10 mouse cellular contexts compared by ENCODE assay signal in genomic region chr14:122902136-122902535, GRCm38 (mm10). TPM values are rescaled to one million over a fixed set of nuclear protein-coding genes. Genes with fewer than 3 reads are reported as not detected.
DNase-seq lines count a peak whose midpoint lies in the region; ATAC-seq and TF ChIP-seq lines count a peak whose summit lies in the region.
"Had no signal": no experiment of that assay in that cellular context is flagged by ENCODE, and none has a peak within 500 bp of the region (broad histone marks: within the 10 kb centered on the region; RNA-seq: fewer than 3 reads in every experiment).

No protein-coding gene starts in this region.

- no peak overlapping the region for H3K4me3 ChIP-seq in forebrain, embryonic 14.5 days (ENCODE audit: low read depth, low read length)
- no peak overlapping the region for H3K4me3 ChIP-seq in forebrain, embryonic 10.5 days
- H3K4me3 ChIP-seq in small intestine, adult 2 months (ENCODE audit: low read depth, low read length), result no peak overlapping the region
- H3K4me3 ChIP-seq in neural tube, embryonic 15.5 days (replicated peaks), result no peak overlapping the region

- no peak overlapping the region for H3K9ac ChIP-seq in forebrain, embryonic 14.5 days (ENCODE audit: low read length)
- no peak overlapping the region for H3K9ac ChIP-seq in neural tube, embryonic 15.5 days (replicated peaks)
- H3K9ac ChIP-seq: liver, embryonic 14.5 days had no signal

- H3K27me3 ChIP-seq in forebrain, embryonic 14.5 days (replicated peaks; ENCODE audit: control insufficient read depth, insufficient read depth, low read length), result no peaks in the 10 kb centered on the region
- no peaks in the 10 kb centered on the region for H3K27me3 ChIP-seq in forebrain, embryonic 10.5 days (ENCODE audit: poor library complexity, severe bottlenecking)
- no peaks in the 10 kb centered on the region for H3K27me3 ChIP-seq in small intestine, adult 2 months (ENCODE audit: control insufficient read depth, insufficient read depth, low read length)
- H3K27me3 ChIP-seq in neural tube, embryonic 15.5 days (replicated peaks), result no peaks in the 10 kb centered on the region
- H3K27me3 ChIP-seq: CH12.LX had no signal

- H3K9me3 ChIP-seq in forebrain, embryonic 14.5 days (replicated peaks; ENCODE audit: control insufficient read depth, low read length), result no peaks in the 10 kb centered on the region; the same call in 1 of the 2 replicates
- peaks cover 5% of the 10 kb centered on the region; the same call in 1 of the 2 replicates for H3K9me3 ChIP-seq in forebrain, embryonic 10.5 days
- no peaks in the 10 kb centered on the region; the same call in 1 of the 2 replicates for H3K9me3 ChIP-seq in neural tube, embryonic 15.5 days (replicated peaks)

- no peak overlapping the region for H3K4me2 ChIP-seq in forebrain, embryonic 14.5 days (ENCODE audit: low read length)
- no peak overlapping the region for H3K4me2 ChIP-seq in neural tube, embryonic 15.5 days

- H3K4me1 ChIP-seq in forebrain, embryonic 14.5 days (ENCODE audit: control insufficient read depth, insufficient read depth, low read length), result peaks cover 11% of the 10 kb centered on the region; the same call in 1 of the 2 replicates
- peaks cover 6% of the 10 kb centered on the region for H3K4me1 ChIP-seq in forebrain, embryonic 10.5 days
- H3K4me1 ChIP-seq in small intestine, adult 2 months (ENCODE audit: control insufficient read depth, insufficient read depth, insufficient read length, low read length), result peaks cover 28% of the 10 kb centered on the region
- H3K4me1 ChIP-seq in neural tube, embryonic 15.5 days, result no peaks in the 10 kb centered on the region

- no peak for TF ChIP-seq CTCF in small intestine, adult 2 months (IDR thresholded peaks at IDR 0.05; ENCODE audit: extremely low read depth, insufficient read length, insufficient replicate concordance, low read depth, low read length)

- no peak for ATAC-seq in forebrain, embryonic 14.5 days
- no peak for ATAC-seq in neural tube, embryonic 15.5 days (ENCODE audit: low FRiP score)

- WGBS in forebrain, embryonic 14.5 days, result 40% methylated on average over 2 of the region's 2 CpGs
- 79% methylated on average over 2 of the region's 2 CpGs for WGBS in forebrain, embryonic 10.5 days
- WGBS in small intestine, adult 2 months, result 16% methylated on average over 2 of the region's 2 CpGs
- WGBS in neural tube, embryonic 15.5 days, result 47% methylated on average over 2 of the region's 2 CpGs

- H3K27ac ChIP-seq in forebrain, embryonic 14.5 days (ENCODE audit: low read depth, low read length), result no peak overlapping the region
- H3K27ac ChIP-seq in forebrain, embryonic 10.5 days, result no peak overlapping the region
- H3K27ac ChIP-seq in small intestine, adult 2 months (ENCODE audit: insufficient read depth, low read depth, low read length), result peak overlapping the region; percentile 73
- no peak overlapping the region; the same call in 1 of the 2 replicates for H3K27ac ChIP-seq in neural tube, embryonic 15.5 days (replicated peaks)
- H3K27ac ChIP-seq: liver, embryonic 14.5 days had no signal

- no peak for TF ChIP-seq POLR2A in small intestine, adult 2 months (IDR thresholded peaks at IDR 0.05; ENCODE audit: low read depth, low read length)

- peak; percentile 44 for DNase-seq in forebrain, embryonic 14.5 days (ENCODE audit: low spot score)
- no peak for DNase-seq in forebrain, embryonic 10.5 days (ENCODE audit: extremely low spot score, low spot score)
- peak; percentile 29 for DNase-seq in urinary bladder, postnatal 14 days (ENCODE audit: low spot score)
- DNase-seq in urinary bladder, postnatal 4 days (ENCODE audit: low spot score in 2 of 2), result no peak
- peak; percentile 95 for DNase-seq in kidney, adult 9 months
- DNase-seq in embryo, embryonic 10.5 days (ENCODE audit: low spot score), result no peak

- H3K36me3 ChIP-seq in forebrain, embryonic 14.5 days (ENCODE audit: control insufficient read depth, insufficient read depth, low read length), result no peaks in the 10 kb centered on the region
- no peaks in the 10 kb centered on the region; the same call in 1 of the 2 replicates for H3K36me3 ChIP-seq in forebrain, embryonic 10.5 days (replicated peaks)
- peaks cover 9% of the 10 kb centered on the region for H3K36me3 ChIP-seq in small intestine, adult 2 months (ENCODE audit: control insufficient read depth, insufficient read depth, low read length)
- no peaks in the 10 kb centered on the region for H3K36me3 ChIP-seq in neural tube, embryonic 15.5 days

RNA-seq across cellular contexts. Expression of gene Ggact, which starts 11.4 kb away (rescaled TPM):
- 6.9 and 7.7 TPM in 2 replicates for polyA plus RNA-seq in forebrain, embryonic 14.5 days (2014; fragmentation: Nextera tagmentation; extraction: Ambion mirVana)
- polyA plus RNA-seq in forebrain, embryonic 10.5 days (2016; fragmentation: Nextera tagmentation; extraction: Ambion mirVana), result 5.9 and 7.4 TPM in 2 replicates
- 69.8 and 151 TPM in 2 replicates for polyA plus RNA-seq in small intestine, adult 2 months (2012; rRNA removed)
- 9.6 and 13.0 TPM in 2 replicates for polyA plus RNA-seq in neural tube, embryonic 15.5 days (2015; fragmentation: Nextera tagmentation; extraction: Ambion mirVana)

Comparison
In these comparisons a context has a peak if more than half of its experiments do, and no peak if none do; other contexts are left out.
1. DNase-seq: peak in forebrain, embryonic 14.5 days (single experiment), urinary bladder, postnatal 14 days (single experiment) and kidney, adult 9 months (single experiment); none in forebrain, embryonic 10.5 days (single experiment), urinary bladder, postnatal 4 days (0 of 2) and embryo, embryonic 10.5 days (single experiment).